Mouse (Mus musculus): Measurements from ENCODE around the gene Qpctl.

DNA sequence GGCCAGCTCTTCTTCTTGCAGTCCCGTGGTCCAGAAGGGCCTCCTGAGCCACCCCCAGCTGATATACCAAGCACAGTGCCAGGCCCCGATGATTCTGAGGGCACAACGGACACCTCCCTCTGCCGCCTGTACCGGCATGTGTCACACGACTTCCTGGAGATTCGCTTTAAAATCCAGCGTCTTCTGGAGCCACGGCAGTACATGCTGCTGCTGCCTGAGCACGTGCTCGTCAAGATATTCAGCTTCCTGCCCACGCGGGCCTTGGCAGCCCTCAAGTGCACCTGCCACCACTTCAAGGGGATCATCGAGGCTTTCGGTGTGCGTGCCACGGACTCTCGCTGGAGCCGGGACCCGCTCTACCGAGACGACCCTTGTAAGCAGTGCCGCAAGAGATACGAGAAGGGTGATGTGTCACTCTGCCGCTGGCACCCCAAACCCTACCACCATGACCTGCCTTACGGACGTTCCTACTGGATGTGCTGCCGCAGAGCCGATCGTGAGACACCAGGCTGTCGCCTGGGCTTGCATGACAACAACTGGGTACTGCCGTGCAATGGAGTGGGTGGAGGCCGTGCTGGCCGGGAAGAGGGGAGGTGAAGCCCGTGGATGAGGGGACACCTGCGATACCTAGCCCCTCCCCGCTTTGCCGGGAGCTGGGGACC lies 12.3 kb downstream of the Qpctl start:
- no peak for TF ChIP-seq TAL1 (conservative IDR thresholded peaks at IDR 0.05; ENCODE audit: low read depth, low read length)
- TF ChIP-seq CTCF (IDR thresholded peaks at IDR 0.05; ENCODE audit: low read depth, low read length) = no peak
